Mouse (Mus musculus): ENCODE measurements around the gene C1qtnf5. TPM values are rescaled to one million over a fixed set of nuclear protein-coding genes. Genes with fewer than 3 reads are reported as not detected.

The C1qtnf5 gene
- polyA plus RNA-seq, 1 experiment from 2014 or later: 0.50 TPM

GRCm38 (mm10) chr9:44082266-44082665, 24.8 kb upstream of the C1qtnf5 start:
- DNase-seq (ENCODE audit: low spot score): no peak
- H3K36me3 ChIP-seq: 0 out of 2 replicates have a peak, but pooled peaks cover 6% of the 10 kb centered on the region
- WGBS: 87% methylated on average over 5 of the region's 5 CpGs
- peak overlapping the region; percentile 92; the same call in 1 of the 2 replicates for H3K27ac ChIP-seq
- H3K27me3 ChIP-seq (ENCODE audit: insufficient read depth, poor library complexity, severe bottlenecking): peaks cover 31% of the 10 kb centered on the region; the same call in 1 of the 2 replicates
- no peaks in the 10 kb centered on the region for H3K9me3 ChIP-seq
- H3K4me3 ChIP-seq: no peak overlapping the region
- H3K4me1 ChIP-seq: peaks cover 89% of the 10 kb centered on the region

- Histone ChIP-seq H3K27ac (peak overlapping the region; percentile 92), H3K4me1 (peaks cover 89% of the 10 kb centered on the region), H3K27me3 (ENCODE audit: insufficient read depth, poor library complexity, severe bottlenecking) (peaks cover 31% of the 10 kb centered on the region; the same call in 1 of the 2 replicates), H3K4me3 (peak overlapping the region; percentile 78), H3K36me3 (0 out of 2 replicates have a peak, but pooled peaks cover 3% of the 10 kb centered on the region), H3K9me3 (no peaks in the 10 kb centered on the region)
- WGBS: 3% methylated on average over 23 of the region's 23 CpGs
- no peak for DNase-seq (ENCODE audit: low spot score)
Observed at GRCm38 (mm10) chr9:44083392-44084121, 23.5 kb upstream of the C1qtnf5 start.

GRCm38 (mm10) chr9:44084236-44084635, 22.8 kb upstream of the C1qtnf5 start:
- H3K4me3 ChIP-seq: peak overlapping the region; percentile 78
- 0 out of 2 replicates have a peak, but pooled peaks cover 7% of the 10 kb centered on the region for H3K36me3 ChIP-seq
- WGBS: 1% methylated on average over 14 of the region's 14 CpGs
- H3K9me3 ChIP-seq: no peaks in the 10 kb centered on the region
- H3K27ac ChIP-seq: peak overlapping the region; percentile 92
- H3K27me3 ChIP-seq (ENCODE audit: insufficient read depth, poor library complexity, severe bottlenecking): peaks cover 31% of the 10 kb centered on the region; the same call in 1 of the 2 replicates
- peaks cover 89% of the 10 kb centered on the region for H3K4me1 ChIP-seq
- DNase-seq (ENCODE audit: low spot score): no peak

- peak; percentile 95 for DNase-seq (ENCODE audit: low spot score)
- Histone ChIP-seq H3K27ac (peak overlapping the region; percentile 92), H3K9me3 (no peaks in the 10 kb centered on the region), H3K36me3 (peaks cover 11% of the 10 kb centered on the region; the same call in 1 of the 2 replicates), H3K4me1 (peaks cover 89% of the 10 kb centered on the region), H3K4me3 (peak overlapping the region; percentile 78), H3K27me3 (ENCODE audit: insufficient read depth, poor library complexity, severe bottlenecking) (peaks cover 31% of the 10 kb centered on the region; the same call in 1 of the 2 replicates)
- WGBS: under 1% methylated on average over 62 of the region's 62 CpGs
Observed at GRCm38 (mm10) chr9:44084659-44085229, 22.3 kb upstream of the C1qtnf5 start.

- 4% methylated on average over 10 of the region's 10 CpGs for WGBS
Observed at GRCm38 (mm10) chr9:44085276-44085675, 21.8 kb upstream of the C1qtnf5 start.

GRCm38 (mm10) chr9:44085741-44086665, 21.0 kb upstream of the C1qtnf5 start:
- Histone ChIP-seq H3K9me3 (no peaks in the 10 kb centered on the region), H3K27ac (peak overlapping the region; percentile 92), H3K4me1 (peaks cover 83% of the 10 kb centered on the region), H3K27me3 (ENCODE audit: insufficient read depth, poor library complexity, severe bottlenecking) (peaks cover 31% of the 10 kb centered on the region; the same call in 1 of the 2 replicates), H3K4me3 (peak overlapping the region; percentile 78), H3K36me3 (peaks cover 23% of the 10 kb centered on the region)
- WGBS: 56% methylated on average over 15 of the region's 15 CpGs
- DNase-seq (ENCODE audit: low spot score): no peak

More at GRCm38 (mm10) chr9:44085276-44085675, 21.8 kb upstream of the C1qtnf5 start:
- H3K36me3 ChIP-seq: peaks cover 16% of the 10 kb centered on the region
- no peak for DNase-seq (ENCODE audit: low spot score)
- H3K27me3 ChIP-seq (ENCODE audit: insufficient read depth, poor library complexity, severe bottlenecking): peaks cover 31% of the 10 kb centered on the region; the same call in 1 of the 2 replicates
- H3K4me1 ChIP-seq: peaks cover 88% of the 10 kb centered on the region
- no peaks in the 10 kb centered on the region for H3K9me3 ChIP-seq
- peak overlapping the region; percentile 78 for H3K4me3 ChIP-seq
- H3K27ac ChIP-seq: peak overlapping the region; percentile 92

- H3K27me3 ChIP-seq (ENCODE audit: insufficient read depth, poor library complexity, severe bottlenecking): peaks cover 31% of the 10 kb centered on the region; the same call in 1 of the 2 replicates
- no peak for DNase-seq (ENCODE audit: low spot score)
- H3K9me3 ChIP-seq: no peaks in the 10 kb centered on the region
- peak overlapping the region; percentile 78 for H3K4me3 ChIP-seq
- H3K27ac ChIP-seq: peak overlapping the region; percentile 92
- 38% methylated on average over 10 of the region's 10 CpGs for WGBS
- peaks cover 32% of the 10 kb centered on the region for H3K36me3 ChIP-seq
- peaks cover 81% of the 10 kb centered on the region for H3K4me1 ChIP-seq
Observed at GRCm38 (mm10) chr9:44086960-44087359, 20.1 kb upstream of the C1qtnf5 start.

- H3K4me1 ChIP-seq: peaks cover 73% of the 10 kb centered on the region
- DNase-seq (ENCODE audit: low spot score): peak; percentile 88
- 5% methylated on average over 15 of the region's 15 CpGs for WGBS
- no peaks in the 10 kb centered on the region for H3K9me3 ChIP-seq
- peak overlapping the region; percentile 78 for H3K4me3 ChIP-seq
- H3K27me3 ChIP-seq (ENCODE audit: insufficient read depth, poor library complexity, severe bottlenecking): peaks cover 27% of the 10 kb centered on the region; the same call in 1 of the 2 replicates
- H3K27ac ChIP-seq: peak overlapping the region; percentile 92
- peaks cover 39% of the 10 kb centered on the region for H3K36me3 ChIP-seq
Observed at GRCm38 (mm10) chr9:44087761-44088455, 19.1 kb upstream of the C1qtnf5 start.

GRCm38 (mm10) chr9:44088877-44089608, 18.0 kb upstream of the C1qtnf5 start:
- Histone ChIP-seq H3K4me1 (peaks cover 64% of the 10 kb centered on the region), H3K27me3 (ENCODE audit: insufficient read depth, poor library complexity, severe bottlenecking) (peaks cover 20% of the 10 kb centered on the region; the same call in 1 of the 2 replicates), H3K36me3 (peaks cover 46% of the 10 kb centered on the region)

GRCm38 (mm10) chr9:44093612-44094503, 13.2 kb upstream of the C1qtnf5 start:
- 40% methylated on average over 24 of the region's 24 CpGs for WGBS
- Histone ChIP-seq H3K4me1 (peaks cover 47% of the 10 kb centered on the region), H3K27ac (no peak overlapping the region), H3K9me3 (no peaks in the 10 kb centered on the region), H3K36me3 (peaks cover 52% of the 10 kb centered on the region), H3K27me3 (ENCODE audit: insufficient read depth, poor library complexity, severe bottlenecking) (no peaks in the 10 kb centered on the region), H3K4me3 (no peak overlapping the region)
- peak; percentile 88 for DNase-seq (ENCODE audit: low spot score)

More at GRCm38 (mm10) chr9:44088877-44089608, 18.0 kb upstream of the C1qtnf5 start:
- DNase-seq (ENCODE audit: low spot score): no peak
- H3K27ac ChIP-seq: peak overlapping the region; percentile 92
- H3K4me3 ChIP-seq: peak overlapping the region; percentile 78; the same call in 1 of the 2 replicates
- no peaks in the 10 kb centered on the region for H3K9me3 ChIP-seq
- 32% methylated on average over 12 of the region's 12 CpGs for WGBS

Measured in heart, embryonic 10.5 days (tissue).